Mouse (Mus musculus): ENCODE data around the gene Gadl1. TPM values are rescaled to one million over a fixed set of nuclear protein-coding genes. Genes with fewer than 3 reads are reported as not detected.

The Gadl1 gene
- polyA plus RNA-seq, 1 experiment from 2014 or later = 0.76 TPM

DNA sequence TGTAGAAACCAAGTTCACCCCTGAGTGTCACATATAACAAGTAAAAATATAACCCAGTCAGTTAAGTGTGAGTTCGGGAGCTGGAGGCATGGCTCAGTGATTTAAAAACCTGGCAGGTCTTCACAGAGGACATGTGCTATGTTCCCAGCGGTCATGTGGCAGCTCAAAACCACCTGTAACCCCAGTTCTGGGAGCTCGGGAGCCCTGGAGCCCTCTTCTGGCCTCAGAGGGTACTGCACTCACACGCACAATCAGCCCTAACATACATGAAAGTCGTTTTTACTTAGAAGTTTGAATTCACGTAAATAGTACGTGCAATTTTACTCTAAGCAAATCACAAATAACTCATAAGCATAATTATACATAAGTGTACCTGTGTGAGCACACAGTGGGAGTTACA lies 81.4 kb downstream of the Gadl1 start:
- Histone ChIP-seq H3K4me3 (ENCODE audit: low read length) (no peak overlapping the region), H3K4me1 (ENCODE audit: control insufficient read depth, insufficient read depth, low read depth, low read length) (no peaks in the 10 kb centered on the region), H3K36me3 (ENCODE audit: control insufficient read depth, insufficient read depth, low read length) (no peaks in the 10 kb centered on the region), H3K9ac (ENCODE audit: low read depth, low read length) (no peak overlapping the region), H3K4me2 (ENCODE audit: low read length) (no peak overlapping the region), H3K9me3 (ENCODE audit: control insufficient read depth, low read length) (no peaks in the 10 kb centered on the region), H3K27me3 (replicated peaks; ENCODE audit: control insufficient read depth, insufficient read depth, low read length) (no peaks in the 10 kb centered on the region), H3K27ac (ENCODE audit: low read depth, low read length) (no peak overlapping the region)
- no peak for ATAC-seq
- WGBS = 95% methylated on average over 7 of the region's 7 CpGs

DNA sequence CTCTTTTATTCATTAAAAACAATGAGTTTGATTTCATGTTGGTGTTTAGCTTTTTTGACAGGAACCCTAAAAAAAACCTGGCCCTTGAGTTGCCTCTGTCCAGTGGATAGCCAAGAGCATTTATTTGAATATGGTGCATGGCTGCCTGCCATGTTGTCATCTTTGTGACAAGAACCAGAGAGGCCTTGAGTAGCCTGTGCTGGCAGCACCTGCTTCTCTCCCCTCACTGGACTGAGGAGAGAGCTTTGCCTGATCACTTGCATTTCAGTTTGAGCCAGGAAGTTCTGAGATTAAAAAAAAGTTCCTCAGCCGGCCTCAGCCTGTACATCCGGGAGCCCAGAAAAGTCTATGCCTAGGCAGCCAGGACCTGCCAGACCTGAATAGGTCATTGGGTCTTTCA lies 85.5 kb downstream of the Gadl1 start:
- H3K4me2 ChIP-seq (ENCODE audit: low read length) = no peak overlapping the region
- no peak for ATAC-seq
- no peaks in the 10 kb centered on the region for H3K4me1 ChIP-seq (ENCODE audit: control insufficient read depth, insufficient read depth, low read depth, low read length)
- H3K9me3 ChIP-seq (ENCODE audit: control insufficient read depth, low read length) = no peaks in the 10 kb centered on the region
- no peak overlapping the region for H3K27ac ChIP-seq (ENCODE audit: low read depth, low read length)
- no peak overlapping the region for H3K9ac ChIP-seq (ENCODE audit: low read depth, low read length)
- H3K27me3 ChIP-seq (replicated peaks; ENCODE audit: control insufficient read depth, insufficient read depth, low read length) = no peaks in the 10 kb centered on the region
- WGBS = 92% methylated on average over 2 of the region's 2 CpGs
- no peaks in the 10 kb centered on the region for H3K36me3 ChIP-seq (ENCODE audit: control insufficient read depth, insufficient read depth, low read length)
- H3K4me3 ChIP-seq (ENCODE audit: low read length) = no peak overlapping the region

DNA sequence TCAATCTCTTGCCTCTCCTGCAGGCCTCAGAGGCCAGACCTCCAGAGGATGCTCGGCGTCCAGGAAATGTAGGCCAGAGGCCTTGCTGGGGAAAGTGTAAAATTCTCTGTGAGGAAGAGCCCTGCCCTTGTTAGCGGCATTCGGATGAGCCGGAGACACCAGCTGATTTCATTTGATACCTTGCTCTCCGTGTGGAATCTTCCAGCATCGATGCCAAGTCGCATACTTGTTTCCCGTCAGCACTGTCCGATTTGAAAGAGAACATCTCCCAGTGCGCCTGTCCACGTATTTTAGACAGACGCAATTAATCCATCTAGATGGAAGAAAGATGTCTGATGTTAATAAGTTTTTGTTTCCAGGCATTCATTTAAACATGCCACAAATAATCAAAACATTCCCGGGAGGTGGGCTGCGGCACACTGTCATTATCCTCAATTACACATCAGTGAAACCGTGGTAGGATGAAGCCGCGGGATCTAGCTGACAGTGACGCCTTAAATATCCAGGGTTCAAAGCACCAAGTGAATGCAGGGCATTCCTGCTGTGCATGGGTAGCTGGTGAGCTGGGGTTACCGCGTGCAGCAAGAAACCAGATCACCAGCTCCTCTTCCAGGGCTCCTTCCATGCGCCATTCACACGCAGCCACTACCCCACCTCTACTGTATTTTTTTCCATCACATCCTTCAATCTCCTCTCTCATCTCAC lies 86.8 kb downstream of the Gadl1 start:
- Histone ChIP-seq H3K9ac (ENCODE audit: low read depth, low read length) (no peak overlapping the region), H3K36me3 (ENCODE audit: control insufficient read depth, insufficient read depth, low read length) (no peaks in the 10 kb centered on the region), H3K9me3 (ENCODE audit: control insufficient read depth, low read length) (no peaks in the 10 kb centered on the region), H3K27ac (ENCODE audit: low read depth, low read length) (no peak overlapping the region), H3K27me3 (replicated peaks; ENCODE audit: control insufficient read depth, insufficient read depth, low read length) (no peaks in the 10 kb centered on the region), H3K4me2 (ENCODE audit: low read length) (no peak overlapping the region), H3K4me1 (ENCODE audit: control insufficient read depth, insufficient read depth, low read depth, low read length) (no peaks in the 10 kb centered on the region), H3K4me3 (ENCODE audit: low read length) (no peak overlapping the region)
- 59% methylated on average over 23 of the region's 23 CpGs for WGBS
- ATAC-seq = no peak

DNA sequence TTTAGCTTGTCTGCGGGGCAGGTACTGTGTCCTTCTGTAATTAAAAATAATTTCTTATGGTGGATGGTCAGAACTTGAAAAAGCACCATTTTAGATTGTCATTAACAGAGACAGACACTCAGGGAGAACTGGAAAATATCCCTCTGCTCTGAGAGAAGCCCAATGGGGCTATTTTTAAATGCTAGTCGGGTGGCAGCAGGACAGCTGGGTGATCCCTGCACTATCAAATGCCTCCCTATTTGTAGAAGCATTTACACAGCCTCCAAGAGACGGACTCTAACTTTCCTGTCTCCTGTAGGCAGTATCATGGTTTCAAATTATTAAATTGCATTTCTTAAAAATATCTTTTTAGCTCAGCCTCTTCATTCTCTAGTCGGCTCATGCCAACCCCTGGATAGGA lies 89.1 kb downstream of the Gadl1 start:
- Histone ChIP-seq H3K4me2 (ENCODE audit: low read length) (no peak overlapping the region), H3K4me3 (ENCODE audit: low read length) (no peak overlapping the region), H3K9ac (ENCODE audit: low read depth, low read length) (no peak overlapping the region), H3K4me1 (ENCODE audit: control insufficient read depth, insufficient read depth, low read depth, low read length) (no peaks in the 10 kb centered on the region), H3K9me3 (ENCODE audit: control insufficient read depth, low read length) (no peaks in the 10 kb centered on the region), H3K27ac (ENCODE audit: low read depth, low read length) (no peak overlapping the region), H3K36me3 (ENCODE audit: control insufficient read depth, insufficient read depth, low read length) (no peaks in the 10 kb centered on the region), H3K27me3 (replicated peaks; ENCODE audit: control insufficient read depth, insufficient read depth, low read length) (no peaks in the 10 kb centered on the region)
- 75% methylated on average over 4 of the region's 4 CpGs for WGBS
- ATAC-seq = no peak

DNA sequence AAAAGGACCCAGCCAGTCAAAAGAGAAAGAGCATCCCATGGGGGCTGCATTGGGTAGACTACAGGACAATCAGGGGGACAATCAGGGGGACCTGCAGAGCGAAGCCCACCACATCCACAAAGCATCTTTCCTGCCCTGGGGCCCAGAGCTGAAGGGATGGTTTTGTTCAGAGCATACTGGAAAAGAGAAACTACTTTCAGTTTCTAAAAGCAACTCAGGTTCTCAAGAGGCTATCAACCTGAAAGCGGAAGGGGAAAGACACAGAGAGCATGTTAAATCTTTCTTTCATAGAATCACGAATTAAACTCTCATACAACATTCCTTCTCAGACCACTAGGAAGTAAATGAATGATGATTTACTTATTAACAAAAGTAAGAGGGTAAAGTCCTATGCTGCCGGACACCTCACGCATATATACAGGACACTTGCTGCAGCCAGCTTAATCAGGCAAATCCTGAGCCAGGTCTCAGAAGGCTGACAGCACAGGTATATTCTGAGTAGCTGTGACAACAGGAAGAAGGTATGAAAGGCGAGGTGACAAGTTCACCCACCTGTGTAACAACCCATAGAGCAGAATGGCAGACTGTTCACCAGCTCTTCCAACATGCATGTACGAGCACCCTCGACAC lies 90.2 kb downstream of the Gadl1 start:
- Histone ChIP-seq H3K4me2 (ENCODE audit: low read length) (no peak overlapping the region), H3K9me3 (ENCODE audit: control insufficient read depth, low read length) (no peaks in the 10 kb centered on the region), H3K27me3 (replicated peaks; ENCODE audit: control insufficient read depth, insufficient read depth, low read length) (no peaks in the 10 kb centered on the region), H3K4me3 (ENCODE audit: low read length) (no peak overlapping the region), H3K4me1 (ENCODE audit: control insufficient read depth, insufficient read depth, low read depth, low read length) (no peaks in the 10 kb centered on the region), H3K36me3 (ENCODE audit: control insufficient read depth, insufficient read depth, low read length) (no peaks in the 10 kb centered on the region), H3K27ac (ENCODE audit: low read depth, low read length) (no peak overlapping the region), H3K9ac (ENCODE audit: low read depth, low read length) (no peak overlapping the region)
- WGBS = 83% methylated on average over 8 of the region's 8 CpGs
- ATAC-seq = no peak

DNA sequence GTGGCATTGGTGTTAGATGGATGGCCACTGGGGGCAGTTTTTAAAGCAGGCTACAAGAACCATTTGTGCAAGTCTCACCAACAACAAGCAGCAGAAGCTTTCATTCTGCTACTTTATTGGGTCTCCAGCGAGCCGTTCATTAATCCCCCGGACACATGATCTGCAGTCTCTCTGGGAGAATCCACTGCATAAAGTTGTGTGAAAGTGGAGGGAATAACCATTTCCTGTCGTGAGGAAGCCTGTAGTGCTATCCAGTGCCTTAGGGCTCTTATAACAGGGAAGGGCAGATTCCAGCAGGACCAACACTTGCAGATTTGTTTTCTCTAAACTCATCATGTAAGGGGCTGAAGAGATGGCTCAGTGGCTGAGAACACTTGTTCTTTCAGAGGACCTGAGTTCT lies 104.7 kb downstream of the Gadl1 start:
- ATAC-seq = no peak
- WGBS = 62% methylated on average over 4 of the region's 4 CpGs
- Histone ChIP-seq H3K4me3 (ENCODE audit: low read length) (no peak overlapping the region), H3K9ac (ENCODE audit: low read depth, low read length) (no peak overlapping the region), H3K36me3 (ENCODE audit: control insufficient read depth, insufficient read depth, low read length) (no peaks in the 10 kb centered on the region), H3K4me1 (ENCODE audit: control insufficient read depth, insufficient read depth, low read depth, low read length) (no peaks in the 10 kb centered on the region), H3K27me3 (replicated peaks; ENCODE audit: control insufficient read depth, insufficient read depth, low read length) (no peaks in the 10 kb centered on the region), H3K9me3 (ENCODE audit: control insufficient read depth, low read length) (no peaks in the 10 kb centered on the region), H3K4me2 (ENCODE audit: low read length) (no peak overlapping the region), H3K27ac (ENCODE audit: low read depth, low read length) (no peak overlapping the region)

DNA sequence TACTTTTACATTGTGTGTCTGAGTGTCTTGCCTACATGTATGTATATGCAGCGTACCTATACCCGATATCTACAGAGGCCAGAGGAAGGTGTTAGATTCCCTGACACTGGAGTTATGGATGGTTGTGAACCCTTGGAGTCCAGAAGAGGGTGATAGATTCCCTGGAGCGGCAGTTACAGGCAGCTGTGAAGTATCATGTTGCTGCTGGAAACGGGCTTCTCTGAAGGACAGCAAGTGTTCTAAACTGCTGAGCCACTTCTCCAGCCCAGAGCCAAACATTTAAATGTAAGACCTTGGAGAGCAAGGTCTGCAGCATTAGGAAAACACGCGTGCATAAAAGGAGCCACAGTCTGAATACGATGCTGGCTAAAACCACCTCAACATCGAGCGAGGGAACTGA lies 107.0 kb downstream of the Gadl1 start:
- H3K4me1 ChIP-seq (ENCODE audit: control insufficient read depth, insufficient read depth, low read depth, low read length) = no peaks in the 10 kb centered on the region
- no peaks in the 10 kb centered on the region for H3K27me3 ChIP-seq (replicated peaks; ENCODE audit: control insufficient read depth, insufficient read depth, low read length)
- ATAC-seq = no peak
- no peak overlapping the region for H3K27ac ChIP-seq (ENCODE audit: low read depth, low read length)
- no peak overlapping the region for H3K4me2 ChIP-seq (ENCODE audit: low read length)
- WGBS = 80% methylated on average over 9 of the region's 9 CpGs
- H3K9me3 ChIP-seq (ENCODE audit: control insufficient read depth, low read length) = no peaks in the 10 kb centered on the region
- H3K9ac ChIP-seq (ENCODE audit: low read depth, low read length) = no peak overlapping the region
- no peak overlapping the region for H3K4me3 ChIP-seq (ENCODE audit: low read length)
- H3K36me3 ChIP-seq (ENCODE audit: control insufficient read depth, insufficient read depth, low read length) = no peaks in the 10 kb centered on the region

DNA sequence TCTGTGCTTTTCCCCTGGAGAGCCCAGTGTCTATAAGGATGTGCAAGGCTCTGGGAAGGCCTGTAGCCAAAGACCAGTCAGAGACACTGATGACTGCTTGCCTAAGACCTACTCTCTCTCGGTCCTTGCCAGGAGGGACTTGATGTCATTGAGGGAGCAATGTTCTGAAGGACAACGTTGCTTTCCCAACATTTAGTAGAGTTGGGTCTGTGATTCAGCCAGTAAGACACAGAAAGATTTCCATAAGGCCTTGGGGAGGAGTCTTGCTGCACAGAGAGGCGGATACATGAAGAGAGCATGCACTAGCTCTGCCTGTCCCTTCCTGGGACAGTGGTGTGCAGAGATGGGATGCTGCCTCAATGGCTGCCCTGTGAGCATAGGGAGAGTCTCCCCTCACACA lies 107.8 kb downstream of the Gadl1 start:
- Histone ChIP-seq H3K36me3 (ENCODE audit: control insufficient read depth, insufficient read depth, low read length) (no peaks in the 10 kb centered on the region), H3K9me3 (ENCODE audit: control insufficient read depth, low read length) (no peaks in the 10 kb centered on the region), H3K27me3 (replicated peaks; ENCODE audit: control insufficient read depth, insufficient read depth, low read length) (no peaks in the 10 kb centered on the region), H3K4me2 (ENCODE audit: low read length) (no peak overlapping the region), H3K4me1 (ENCODE audit: control insufficient read depth, insufficient read depth, low read depth, low read length) (no peaks in the 10 kb centered on the region), H3K9ac (ENCODE audit: low read depth, low read length) (no peak overlapping the region), H3K4me3 (ENCODE audit: low read length) (no peak overlapping the region), H3K27ac (ENCODE audit: low read depth, low read length) (no peak overlapping the region)
- 90% methylated on average over 3 of the region's 3 CpGs for WGBS
- ATAC-seq = no peak

DNA sequence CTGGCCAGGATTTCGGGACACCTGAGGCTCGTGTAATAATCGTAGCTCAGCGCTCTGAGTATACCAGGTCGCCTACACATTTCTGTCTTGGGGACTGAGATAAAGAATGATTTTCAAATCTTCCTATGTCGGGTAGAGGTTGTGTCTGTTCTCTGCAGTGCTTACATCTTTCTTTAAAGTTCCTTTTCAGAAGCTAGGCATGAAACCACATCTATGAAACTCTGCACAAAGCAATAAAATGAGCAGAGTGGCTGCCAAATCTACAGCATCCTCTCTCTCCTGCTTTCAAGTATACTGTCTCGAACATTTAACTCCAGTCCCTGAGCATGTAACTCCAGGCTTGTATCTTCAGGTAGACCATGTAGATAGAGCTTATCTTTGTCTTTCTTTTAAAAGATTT lies 109.3 kb downstream of the Gadl1 start:
- H3K36me3 ChIP-seq (ENCODE audit: control insufficient read depth, insufficient read depth, low read length) = no peaks in the 10 kb centered on the region
- 92% methylated on average over 7 of the region's 7 CpGs for WGBS
- no peak for ATAC-seq
- no peaks in the 10 kb centered on the region for H3K27me3 ChIP-seq (replicated peaks; ENCODE audit: control insufficient read depth, insufficient read depth, low read length)
- no peaks in the 10 kb centered on the region for H3K4me1 ChIP-seq (ENCODE audit: control insufficient read depth, insufficient read depth, low read depth, low read length)
- no peak overlapping the region for H3K9ac ChIP-seq (ENCODE audit: low read depth, low read length)
- no peak overlapping the region for H3K27ac ChIP-seq (ENCODE audit: low read depth, low read length)
- H3K4me2 ChIP-seq (ENCODE audit: low read length) = no peak overlapping the region
- H3K9me3 ChIP-seq (ENCODE audit: control insufficient read depth, low read length) = no peaks in the 10 kb centered on the region
- H3K4me3 ChIP-seq (ENCODE audit: low read length) = no peak overlapping the region
